Mouse (Mus musculus): ENCODE results near the gene 4933411K16Rik.
A peak's percentile ranks its signal among the peaks of the same experiment; 100 is the strongest.
"Not testable (repeated sequence)": the region's sequence is repeated elsewhere in the genome, so short reads cannot be mapped to it uniquely, and the experiment has no call there.

Gene 4933411K16Rik

DNA sequence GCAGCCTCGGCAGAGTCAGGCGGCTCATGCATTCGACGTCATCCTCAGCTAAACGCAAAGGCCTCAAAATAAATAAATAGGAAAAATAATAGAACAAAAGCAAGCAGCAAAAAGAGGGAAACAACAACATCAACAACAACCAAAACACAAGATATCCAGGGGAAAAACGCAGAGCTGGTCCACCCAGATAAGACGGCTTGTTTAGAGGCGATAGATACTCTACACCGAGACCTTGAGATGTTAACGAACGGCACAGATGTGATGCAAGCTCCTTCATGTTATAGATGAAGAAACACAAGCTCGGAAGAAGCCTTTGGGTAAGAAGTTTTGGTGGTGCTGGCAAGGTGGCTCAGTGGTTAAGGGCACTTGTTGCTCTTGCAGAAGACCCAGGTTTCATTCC lies 27.0 kb downstream of the 4933411K16Rik start:
- DNase-seq (ENCODE audit: low read depth): peak; percentile 25

DNA sequence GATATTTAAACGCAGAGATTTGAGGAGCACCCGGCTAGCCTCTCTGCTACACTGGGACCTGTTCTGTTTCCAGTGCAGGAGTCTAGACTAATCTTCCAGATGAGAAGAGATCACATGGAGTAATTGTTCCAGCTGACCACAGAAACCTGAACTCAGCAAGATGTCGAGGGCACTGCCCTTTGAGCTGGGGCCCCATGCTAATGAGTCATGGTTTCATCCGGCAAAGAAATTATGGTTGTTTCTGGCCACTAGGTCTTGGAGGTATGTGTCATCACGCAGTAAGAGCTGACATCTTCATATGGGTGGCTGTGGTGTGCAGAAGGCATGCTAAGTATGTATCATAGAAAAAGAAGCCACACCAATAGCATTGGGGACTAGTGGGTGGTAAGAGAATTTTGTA lies 27.9 kb downstream of the 4933411K16Rik start:
- DNase-seq (ENCODE audit: low read depth): no peak

DNA sequence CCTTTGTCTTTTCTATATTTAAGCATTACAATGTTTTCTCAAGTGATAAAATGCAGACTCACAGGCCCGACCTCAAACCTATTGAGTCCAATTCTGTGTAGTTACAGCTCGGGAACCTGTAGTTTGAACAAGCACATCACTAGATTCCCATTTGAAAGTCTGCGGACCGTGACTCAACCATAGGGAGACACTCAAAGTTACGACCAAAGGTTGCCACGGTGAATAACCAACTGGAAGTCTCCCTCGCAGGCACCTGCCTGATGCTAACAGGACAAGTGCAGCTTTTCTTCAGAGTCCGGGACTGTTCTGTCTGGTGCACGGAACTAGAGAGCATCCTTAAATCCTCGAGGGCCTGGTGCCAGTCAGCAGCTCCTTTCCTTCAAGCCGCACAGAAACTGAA lies 28.4 kb downstream of the 4933411K16Rik start:
- DNase-seq (ENCODE audit: low read depth): no peak

DNA sequence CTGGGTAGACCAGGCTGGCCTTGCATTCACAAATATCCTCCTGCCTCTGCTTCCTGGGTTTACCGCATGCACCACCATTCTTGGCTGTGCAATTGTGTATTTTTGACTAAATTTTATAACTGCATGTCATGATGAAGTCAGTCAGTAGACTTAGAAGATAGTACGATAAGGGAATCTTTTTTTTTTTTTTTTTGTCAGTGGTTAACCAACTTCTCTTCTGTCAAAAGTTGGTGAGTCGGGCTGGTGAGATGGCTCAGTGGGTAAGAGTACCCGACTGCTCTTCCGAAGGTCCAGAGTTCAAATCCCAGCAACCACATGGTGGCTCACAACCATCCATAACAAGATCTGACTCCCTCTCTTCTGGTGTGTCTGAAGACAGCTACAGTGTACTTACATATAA lies 29.6 kb downstream of the 4933411K16Rik start:
- DNase-seq (ENCODE audit: low read depth): not testable (repeated sequence)

DNA sequence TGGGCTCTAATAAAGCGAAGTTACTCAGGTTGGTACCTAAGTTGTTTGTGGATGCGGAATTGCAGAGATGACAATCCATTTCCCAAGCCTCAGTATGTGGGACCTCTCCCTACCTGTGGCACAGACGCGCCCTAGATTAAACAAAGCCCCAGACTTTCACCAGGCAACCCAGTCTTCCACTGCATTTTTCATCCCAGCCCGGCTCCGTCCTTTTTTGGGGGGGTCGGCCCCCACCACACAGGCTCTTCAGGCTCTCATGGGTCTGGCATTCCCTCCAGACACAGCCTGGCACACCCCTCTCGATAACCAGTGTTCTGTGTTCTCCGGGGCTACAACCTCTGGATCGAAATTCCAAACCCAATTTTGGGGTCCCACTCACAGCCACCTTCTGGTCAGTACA lies 33.6 kb downstream of the 4933411K16Rik start:
- DNase-seq (ENCODE audit: low read depth): no peak

DNA sequence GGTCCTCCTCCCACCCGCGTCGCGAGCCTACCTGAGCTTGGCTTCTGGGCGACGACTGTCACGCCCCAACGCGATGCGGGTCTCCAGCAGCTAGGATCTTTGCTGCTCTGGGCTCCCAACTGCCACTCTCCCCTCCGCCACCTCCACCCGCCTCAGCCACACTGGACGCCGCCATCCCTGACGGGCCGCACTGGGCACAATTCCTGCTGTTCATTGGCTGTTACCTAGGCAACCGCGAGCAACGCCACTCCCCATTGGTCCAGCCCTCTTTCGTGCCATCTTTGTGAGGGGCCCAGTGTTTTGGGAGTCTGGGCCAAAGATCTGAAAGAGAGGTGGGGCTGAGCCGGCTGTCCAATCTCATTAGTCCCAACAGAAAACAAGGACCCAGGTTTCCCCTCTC lies 34.1 kb downstream of the 4933411K16Rik start, which contains the start of gene Morn4:
Morn4 (minus strand) TSS at position 192 of the 400 bp plus-strand sequence.
- peak; percentile 84 for DNase-seq (ENCODE audit: low read depth)

DNA sequence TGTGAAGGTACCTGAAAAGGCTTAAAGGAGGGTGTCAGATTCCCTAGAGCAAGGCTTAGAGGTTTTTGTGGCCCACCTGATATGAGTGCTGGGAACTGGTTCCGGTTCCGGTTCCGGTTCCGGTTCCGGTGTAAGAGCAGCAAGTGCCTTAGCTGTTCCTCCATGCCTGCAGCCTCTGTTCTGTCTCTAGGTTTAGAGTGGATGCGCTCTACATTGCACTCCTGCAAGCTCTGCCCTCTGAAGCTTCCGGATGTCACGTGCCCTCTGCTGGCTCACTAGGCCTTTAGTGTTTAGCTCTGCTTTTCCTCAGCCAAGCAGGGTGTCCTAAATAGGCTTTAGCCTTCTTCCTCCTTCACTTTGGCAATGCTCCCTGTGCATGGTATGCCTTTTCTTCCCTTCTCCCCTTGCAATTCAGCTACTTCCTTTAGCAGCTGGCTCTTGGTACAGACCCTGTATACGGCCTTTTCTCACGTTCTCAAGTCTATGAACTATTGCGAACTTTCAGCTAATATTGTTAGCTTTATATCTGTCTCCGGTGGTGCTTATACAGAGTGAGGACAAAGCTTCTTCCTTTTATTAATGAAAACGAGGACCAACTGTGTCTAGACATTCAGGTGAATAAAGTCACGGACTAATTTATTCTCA lies 37.2 kb downstream of the 4933411K16Rik start:
- DNase-seq (ENCODE audit: low read depth): peak; percentile 41

DNA sequence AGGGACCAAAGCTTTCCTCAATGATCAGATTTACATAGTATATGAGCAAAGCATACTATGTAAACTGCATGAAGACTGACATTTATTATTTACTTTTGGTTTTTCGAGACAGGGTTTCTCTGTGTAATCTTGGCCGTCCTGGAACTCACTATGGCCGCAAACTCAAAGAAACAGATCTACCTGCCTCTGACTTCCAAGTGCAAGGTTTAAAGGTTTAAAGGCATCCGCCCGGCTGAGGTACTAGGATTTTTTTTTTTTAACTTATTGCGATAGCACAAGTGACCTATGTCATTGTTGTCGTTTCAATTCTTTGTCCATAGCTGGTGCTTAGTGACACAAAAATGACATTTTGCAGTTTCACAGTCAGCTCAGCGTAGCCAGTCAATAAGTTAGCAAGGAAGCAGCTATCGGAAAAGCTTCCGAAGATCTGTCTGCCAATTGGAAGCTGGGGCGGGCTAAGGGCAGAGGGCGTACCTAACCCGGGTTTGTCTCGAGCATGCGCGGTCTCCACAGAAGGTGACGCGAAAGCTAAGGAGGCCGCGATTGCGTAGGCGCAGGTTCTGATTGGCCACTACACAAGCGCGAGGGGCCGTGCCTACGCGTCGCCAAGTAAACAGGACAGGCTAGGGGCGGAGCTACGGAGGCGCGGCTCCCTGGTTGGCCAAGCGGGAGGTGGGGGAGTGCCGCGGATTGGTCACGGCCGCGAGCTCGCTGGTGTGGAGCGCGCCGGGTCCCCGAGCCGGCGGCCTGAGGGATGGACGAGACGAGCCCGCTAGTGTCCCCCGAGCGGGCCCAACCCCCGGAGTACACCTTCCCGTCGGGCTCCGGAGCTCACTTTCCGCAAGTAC lies 37.9 kb downstream of the 4933411K16Rik start, which contains the start of gene Pi4k2a:
Pi4k2a (plus strand) TSS at position 723 of the 848 bp plus-strand sequence.
- DNase-seq (ENCODE audit: low read depth): peak; percentile 99

DNA sequence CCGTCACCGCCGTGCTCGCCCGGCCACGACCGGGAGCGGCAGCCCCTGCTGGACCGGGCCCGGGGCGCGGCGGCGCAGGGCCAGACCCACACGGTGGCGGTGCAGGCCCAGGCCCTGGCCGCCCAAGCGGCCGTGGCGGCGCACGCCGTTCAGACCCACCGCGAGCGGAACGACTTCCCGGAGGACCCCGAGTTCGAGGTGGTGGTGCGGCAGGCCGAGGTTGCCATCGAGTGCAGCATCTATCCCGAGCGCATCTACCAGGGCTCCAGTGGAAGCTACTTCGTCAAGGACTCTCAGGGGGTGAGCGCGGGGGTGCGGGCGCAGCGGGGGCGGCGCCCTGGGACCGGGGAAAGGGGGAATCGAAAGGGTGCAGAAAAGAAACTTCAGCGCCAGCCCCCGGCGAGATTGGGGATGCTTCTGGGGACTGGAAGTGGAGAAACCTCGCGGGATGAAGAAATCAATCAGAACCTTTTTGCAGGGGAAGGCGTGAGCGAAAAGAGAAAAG lies 38.6 kb downstream of the 4933411K16Rik start:
- DNase-seq (ENCODE audit: low read depth): peak; percentile 6

DNA sequence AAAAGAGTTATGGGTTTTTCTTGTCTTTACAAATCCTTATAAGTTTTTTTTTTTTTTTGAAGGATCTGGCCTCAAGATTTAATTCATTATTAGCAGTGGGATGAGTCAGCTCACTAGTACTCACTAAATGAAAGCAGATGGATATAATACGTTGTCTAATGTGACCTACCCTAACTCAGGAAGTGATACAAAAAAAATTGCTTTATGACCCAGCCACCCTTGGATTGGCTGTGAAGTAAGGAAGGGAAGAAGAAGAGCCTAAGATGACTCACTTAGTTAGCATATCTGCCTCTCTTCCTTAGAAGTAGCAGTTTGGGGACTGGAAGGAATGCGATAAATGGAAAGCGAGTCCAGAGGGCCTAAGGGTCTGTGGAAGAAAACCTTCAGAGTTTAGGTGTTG lies 47.4 kb downstream of the 4933411K16Rik start:
- DNase-seq (ENCODE audit: low read depth): no peak
